In genomic region chr1:105356291-105357011, GRCm38 (mm10) we compare ENCODE assay signal across 8 mouse cellular contexts. TPM values are rescaled to one million over a fixed set of nuclear protein-coding genes. Genes with fewer than 3 reads are reported as not detected.
DNase-seq lines count a peak whose midpoint lies in the region; ATAC-seq and TF ChIP-seq lines count a peak whose summit lies in the region.

TSS of gene Rnf152 (minus strand) at chr1:105356710.

- no peaks in the 10 kb centered on the region for H3K4me1 ChIP-seq in ES-Bruce4 (ENCODE audit: control insufficient read depth, insufficient read depth, low read length)
- H3K4me1 ChIP-seq in brown adipose tissue, adult 24 weeks (ENCODE audit: control insufficient read depth, insufficient read depth, insufficient read length, low read length) = no peaks in the 10 kb centered on the region
- H3K4me1 ChIP-seq in forebrain, embryonic 12.5 days = peaks cover 18% of the 10 kb centered on the region
- 0 out of 2 replicates have a peak, but pooled peaks cover 9% of the 10 kb centered on the region for H3K4me1 ChIP-seq in heart, postnatal 0 days (ENCODE audit: control insufficient read depth, insufficient read depth)
- no peaks in the 10 kb centered on the region; the same call in 1 of the 2 replicates for H3K4me1 ChIP-seq in neural tube, embryonic 14.5 days (ENCODE audit: control insufficient read depth, insufficient read depth, low read length)

- no peaks in the 10 kb centered on the region for H3K9me3 ChIP-seq in ES-Bruce4 (replicated peaks; ENCODE audit: control insufficient read depth, insufficient read depth, low read length, poor library complexity, severe bottlenecking)
- H3K9me3 ChIP-seq in forebrain, embryonic 12.5 days = no peaks in the 10 kb centered on the region
- no peaks in the 10 kb centered on the region for H3K9me3 ChIP-seq in heart, postnatal 0 days (replicated peaks; ENCODE audit: control insufficient read depth, low read length)
- no peaks in the 10 kb centered on the region for H3K9me3 ChIP-seq in neural tube, embryonic 14.5 days (ENCODE audit: control insufficient read depth, low read length)

- peak; percentile 83 for ATAC-seq in forebrain, embryonic 12.5 days (ENCODE audit: low FRiP score)
- ATAC-seq in heart, postnatal 0 days (ENCODE audit: insufficient read depth, low read depth) = peak; percentile 71
- ATAC-seq in neural tube, embryonic 14.5 days (ENCODE audit: low read depth) = peak; percentile 81

- 1% methylated on average over 55 of the region's 58 CpGs for WGBS in forebrain, embryonic 12.5 days
- WGBS in heart, postnatal 0 days = 2% methylated on average over 57 of the region's 58 CpGs
- 1% methylated on average over 57 of the region's 58 CpGs for WGBS in neural tube, embryonic 14.5 days

- TF ChIP-seq EP300 in ES-Bruce4 (IDR thresholded peaks at IDR 0.05; ENCODE audit: insufficient read depth, low read depth, low read length) = no peak
- no peak for TF ChIP-seq EP300 in heart, postnatal 0 days (IDR thresholded peaks at IDR 0.05; ENCODE audit: low read depth)

- no peak for TF ChIP-seq POLR2A in ES-Bruce4 (IDR thresholded peaks at IDR 0.05; ENCODE audit: insufficient read depth, low read length)

- no peaks in the 10 kb centered on the region; the same call in 1 of the 2 replicates for H3K27me3 ChIP-seq in ES-Bruce4 (ENCODE audit: control insufficient read depth, insufficient read depth, low read length, poor library complexity, severe bottlenecking)
- peaks cover 11% of the 10 kb centered on the region; the same call in 1 of the 2 replicates for H3K27me3 ChIP-seq in forebrain, embryonic 12.5 days
- no peaks in the 10 kb centered on the region for H3K27me3 ChIP-seq in heart, postnatal 0 days (ENCODE audit: control insufficient read depth, insufficient read depth, low read length)
- H3K27me3 ChIP-seq in neural tube, embryonic 14.5 days (ENCODE audit: control insufficient read depth, insufficient read depth, low read length) = no peaks in the 10 kb centered on the region

- no peak within 1 kb of the TSS for H3K27ac ChIP-seq in ES-Bruce4 (ENCODE audit: insufficient read depth, low read length)
- peak within 1 kb of the TSS; percentile 100 for H3K27ac ChIP-seq in brown adipose tissue, adult 24 weeks (replicated peaks; ENCODE audit: low read depth, low read length)
- peak within 1 kb of the TSS; percentile 36; the same call in 1 of the 2 replicates for H3K27ac ChIP-seq in forebrain, embryonic 12.5 days
- H3K27ac ChIP-seq in heart, postnatal 0 days (ENCODE audit: low read depth) = peak within 1 kb of the TSS; percentile 28
- H3K27ac ChIP-seq in neural tube, embryonic 14.5 days (ENCODE audit: low read depth, low read length) = peak within 1 kb of the TSS; percentile 83

- H3K4me3 ChIP-seq in ES-Bruce4 (ENCODE audit: low read depth, low read length) = peak within 1 kb of the TSS; percentile 93
- H3K4me3 ChIP-seq in brown adipose tissue, adult 24 weeks (ENCODE audit: insufficient read depth, low read depth, low read length) = peak within 1 kb of the TSS; percentile 82
- peak within 1 kb of the TSS; percentile 69 for H3K4me3 ChIP-seq in forebrain, embryonic 12.5 days (replicated peaks)
- peak within 1 kb of the TSS; percentile 70 for H3K4me3 ChIP-seq in heart, postnatal 0 days (ENCODE audit: low read depth, low read length)
- peak within 1 kb of the TSS; percentile 84 for H3K4me3 ChIP-seq in neural tube, embryonic 14.5 days (ENCODE audit: low read depth, low read length)

- H3K9ac ChIP-seq in ES-Bruce4 (ENCODE audit: low read depth, poor library complexity, severe bottlenecking) = peak within 1 kb of the TSS; percentile 43
- peak within 1 kb of the TSS; percentile 70 for H3K9ac ChIP-seq in forebrain, embryonic 12.5 days
- H3K9ac ChIP-seq in heart, postnatal 0 days (replicated peaks; ENCODE audit: low read depth, low read length) = peak within 1 kb of the TSS; percentile 58
- H3K9ac ChIP-seq in neural tube, embryonic 14.5 days (replicated peaks; ENCODE audit: low read depth, low read length) = peak within 1 kb of the TSS; percentile 79

- no peaks in the 10 kb centered on the region for H3K36me3 ChIP-seq in ES-Bruce4 (ENCODE audit: control insufficient read depth, insufficient read depth, low read length, poor library complexity, severe bottlenecking)
- H3K36me3 ChIP-seq in forebrain, embryonic 12.5 days (replicated peaks) = no peaks in the 10 kb centered on the region
- H3K36me3 ChIP-seq in heart, postnatal 0 days (replicated peaks; ENCODE audit: control insufficient read depth, insufficient read depth, low read length) = no peaks in the 10 kb centered on the region
- H3K36me3 ChIP-seq in neural tube, embryonic 14.5 days (ENCODE audit: control insufficient read depth, insufficient read depth, low read length) = no peaks in the 10 kb centered on the region

- H3K4me2 ChIP-seq in forebrain, embryonic 12.5 days = peak within 1 kb of the TSS; percentile 91
- peak within 1 kb of the TSS; percentile 72 for H3K4me2 ChIP-seq in heart, postnatal 0 days (ENCODE audit: low read depth, low read length)
- peak within 1 kb of the TSS; percentile 73 for H3K4me2 ChIP-seq in neural tube, embryonic 14.5 days (ENCODE audit: low read depth, low read length)

- DNase-seq in heart, postnatal 0 days (ENCODE audit: low spot score) = peak; percentile 26
- DNase-seq in kidney, postnatal 14 days = peak; percentile 81
- DNase-seq in lung, adult 18-20 months = peak; percentile 32 to 61
- peak; percentile 5 for DNase-seq in thymus, postnatal 25 days

- TF ChIP-seq CTCF in ES-Bruce4 (IDR thresholded peaks at IDR 0.05; ENCODE audit: low read depth, low read length) = no peak
- TF ChIP-seq CTCF in heart, postnatal 0 days (IDR thresholded peaks at IDR 0.05; ENCODE audit: low read depth) = peak; percentile 25; the same call in 1 of the 2 replicates

RNA-seq across cellular contexts. Expression of gene Rnf152, which starts in this region (rescaled TPM):
- polyA plus RNA-seq in ES-Bruce4 (2011; ENCODE audit: insufficient read depth, insufficient read length, low read depth, missing spikeins) = 0.60 and 0.73 TPM in 2 replicates
- 12.9 and 15.9 TPM in 2 replicates for polyA plus RNA-seq in brown adipose tissue, adult 24 weeks (2012; ENCODE audit: insufficient read depth, insufficient read length, missing spikeins)
- polyA plus RNA-seq in forebrain, embryonic 12.5 days (2016; fragmentation: Nextera tagmentation; extraction: Ambion mirVana) = 3.0 and 3.1 TPM in 2 replicates
- total RNA-seq in heart, postnatal 0 days (2014; rRNA removed; ENCODE audit: low replicate concordance) = 0.84 and 1.2 TPM in 2 replicates
- polyA plus RNA-seq in heart, postnatal 0 days (2015; fragmentation: Nextera tagmentation; extraction: Ambion mirVana) = 0.32 and 0.51 TPM in 2 replicates
- 31.0 and 37.1 TPM in 2 replicates for polyA plus RNA-seq in neural tube, embryonic 14.5 days (2014; fragmentation: Nextera tagmentation; extraction: Ambion mirVana)

Comparison
In these comparisons a context has a peak if more than half of its experiments do, and no peak if none do; other contexts are left out.
1. DNase-seq: peak in every context shown above with its lines; median percentile 81 in kidney, postnatal 14 days; 46 in lung, adult 18-20 months; 26 in heart, postnatal 0 days; 5 in thymus, postnatal 25 days.